ENCODE assay signal across 19 mouse cellular contexts in genomic region chr9:41515192-41515591, GRCm38 (mm10).
DNase-seq lines count a peak whose midpoint lies in the region; ATAC-seq and TF ChIP-seq lines count a peak whose summit lies in the region.
"Had no signal": no experiment of that assay in that cellular context is flagged by ENCODE, and none has a peak within 500 bp of the region (broad histone marks: within the 10 kb centered on the region; RNA-seq: fewer than 3 reads in every experiment).

No protein-coding gene starts in this region.

- H3K9ac ChIP-seq in stomach, postnatal 0 days (ENCODE audit: low read length), result no peak overlapping the region
- H3K9ac ChIP-seq: liver, embryonic 13.5 days; midbrain, embryonic 12.5 days; stomach, embryonic 15.5 days had no signal

- H3K27me3 ChIP-seq in stomach, postnatal 0 days (ENCODE audit: control insufficient read depth, insufficient read depth, low read length), result no peaks in the 10 kb centered on the region
- H3K27me3 ChIP-seq: liver, embryonic 13.5 days; midbrain, embryonic 12.5 days; stomach, embryonic 15.5 days had no signal

- H3K4me1 ChIP-seq in stomach, postnatal 0 days (replicated peaks; ENCODE audit: control insufficient read depth, insufficient read depth), result no peaks in the 10 kb centered on the region
- H3K4me1 ChIP-seq: liver, embryonic 13.5 days; stomach, embryonic 15.5 days had no signal

- peak; percentile 40; the same call in 1 of the 2 replicates for ATAC-seq in stomach, postnatal 0 days (ENCODE audit: low FRiP score, low TSS enrichment)
- no peak for ATAC-seq in cerebellum, adult (ENCODE audit: insufficient number of reproducible peaks, low FRiP score, low TSS enrichment)
- ATAC-seq: activated CD4-positive, CD25-positive, alpha-beta regulatory T cell, adult 4 months; inflammation-experienced regulatory T-cells, adult 6 months had no signal

- peak; percentile 19 to 63 for DNase-seq in adrenal gland, adult (ENCODE audit: inconsistent age in 2 of 2, low spot score in 1 of 2)
- DNase-seq in adrenal gland, postnatal 25 days, result no peak
- peak; percentile 20 for DNase-seq in lung, postnatal 25 days (ENCODE audit: low spot score)
- no peak for DNase-seq in lung, postnatal 14 days
- DNase-seq in gastrocnemius, postnatal 14 days, result peak; percentile 49
- DNase-seq in stomach, postnatal 0 days (ENCODE audit: low spot score), result no peak
- DNase-seq in spleen, postnatal 10 days (ENCODE audit: low spot score in 2 of 2), result no peak
- DNase-seq: cerebellum, adult 9-11 months; kidney, postnatal 10 days; liver, embryonic 13.5 days; lung, postnatal 36 days; right cerebral cortex, postnatal 4 days; thymus, postnatal 25 days had no signal

- TF ChIP-seq CTCF in stomach, postnatal 0 days (IDR thresholded peaks at IDR 0.05; ENCODE audit: low read depth), result no peak

- no peak overlapping the region for H3K27ac ChIP-seq in stomach, postnatal 0 days (replicated peaks)
- H3K27ac ChIP-seq: limb, embryonic 10.5 days; liver, embryonic 13.5 days; midbrain, embryonic 12.5 days; stomach, embryonic 15.5 days had no signal

- no peak overlapping the region for H3K4me2 ChIP-seq in stomach, postnatal 0 days (replicated peaks; ENCODE audit: low read depth)
- H3K4me2 ChIP-seq: liver, embryonic 13.5 days; midbrain, embryonic 12.5 days; stomach, embryonic 15.5 days had no signal

- H3K9me3 ChIP-seq in stomach, postnatal 0 days (ENCODE audit: control insufficient read depth, low read length), result no peaks in the 10 kb centered on the region
- H3K9me3 ChIP-seq: limb, embryonic 10.5 days; liver, embryonic 13.5 days; midbrain, embryonic 12.5 days; stomach, embryonic 15.5 days had no signal

- H3K36me3 ChIP-seq in stomach, postnatal 0 days (ENCODE audit: control insufficient read depth, insufficient read depth, low read length), result no peaks in the 10 kb centered on the region
- H3K36me3 ChIP-seq: limb, embryonic 10.5 days; liver, embryonic 13.5 days; midbrain, embryonic 12.5 days; stomach, embryonic 15.5 days had no signal

- no peak overlapping the region for H3K4me3 ChIP-seq in stomach, postnatal 0 days (ENCODE audit: low read depth, low read length)
- H3K4me3 ChIP-seq: limb, embryonic 10.5 days; liver, embryonic 13.5 days; midbrain, embryonic 12.5 days; stomach, embryonic 15.5 days had no signal

- TF ChIP-seq EP300 in stomach, postnatal 0 days (optimal IDR thresholded peaks at IDR 0.05), result no peak

- intact Hi-C loops in gastrocnemius, postnatal 14 days (cut with DNase I; ENCODE audit: low total_unique reads), result no loop called here

Comparison
In these comparisons a context has a peak if more than half of its experiments do, and no peak if none do; other contexts are left out.
1. DNase-seq: peak in adrenal gland, adult (2 of 2), lung, postnatal 25 days (single experiment) and gastrocnemius, postnatal 14 days (single experiment); none in adrenal gland, postnatal 25 days (single experiment), lung, postnatal 14 days (single experiment), stomach, postnatal 0 days (single experiment) and spleen, postnatal 10 days (0 of 2).